Mouse (Mus musculus) testis, adult 2 months (tissue): ENCODE measurements around the gene Smarcd2.

Source experiments
- CTCF ChIP-seq: fragments of 200-500 bp; IDR thresholded peaks from 2 replicates; pipeline ENCODE4 v1.5.1; 2012; ENCODE audit warnings: low read depth, mild to moderate bottlenecking, inconsistent platforms, low read length, moderate library complexity; ENCODE audit not compliant: control insufficient read depth, insufficient read depth, insufficient replicate concordance
- POLR2A ChIP-seq: fragments of 200-500 bp; IDR thresholded peaks from 2 replicates; pipeline ENCODE4 v1.6.1; 2012; ENCODE audit warnings: low read depth, mild to moderate bottlenecking, inconsistent platforms, low read length, moderate library complexity; ENCODE audit not compliant: control insufficient read depth

DNA sequence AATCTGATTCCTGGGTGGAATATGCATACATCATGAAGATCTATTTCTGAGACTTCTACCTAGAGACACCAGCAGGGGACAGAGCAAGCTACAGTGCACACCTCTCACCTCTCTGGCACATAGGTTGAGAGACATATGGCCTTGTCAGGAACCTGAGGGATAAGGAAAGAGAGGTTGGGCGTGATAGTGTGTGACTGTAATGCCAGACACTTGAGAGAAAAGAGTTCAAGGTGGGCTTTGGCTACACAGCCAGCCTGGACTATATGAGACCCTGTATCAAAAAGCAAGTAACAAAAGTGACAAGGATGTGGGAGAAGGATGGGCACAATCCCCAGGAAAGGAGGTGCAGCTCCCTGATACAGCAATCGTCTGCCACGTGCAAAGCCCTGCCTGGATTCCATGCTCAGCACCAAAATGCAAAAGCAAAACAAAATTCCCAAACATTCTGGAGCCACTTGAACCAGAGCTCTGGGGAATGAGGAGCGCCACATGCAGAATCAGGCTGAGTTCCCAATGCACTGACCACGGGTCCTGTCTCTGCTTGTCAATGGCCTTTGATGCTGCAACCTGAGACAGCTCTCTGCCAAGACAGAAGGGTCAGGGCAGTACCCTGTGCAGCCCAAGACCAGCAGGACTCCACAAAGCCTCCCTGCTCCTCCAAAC lies 1.5 kb downstream of the Smarcd2 start:
- TF ChIP-seq POLR2A (no peak), CTCF (no peak)
